Mouse (Mus musculus): Measurements from ENCODE around the gene Gstp3.
A peak's percentile ranks its signal among the peaks of the same experiment; 100 is the strongest.
"Not testable (repeated sequence)": the region's sequence is repeated elsewhere in the genome, so short reads cannot be mapped to it uniquely, and the experiment has no call there.

The Gstp3 gene

DNA sequence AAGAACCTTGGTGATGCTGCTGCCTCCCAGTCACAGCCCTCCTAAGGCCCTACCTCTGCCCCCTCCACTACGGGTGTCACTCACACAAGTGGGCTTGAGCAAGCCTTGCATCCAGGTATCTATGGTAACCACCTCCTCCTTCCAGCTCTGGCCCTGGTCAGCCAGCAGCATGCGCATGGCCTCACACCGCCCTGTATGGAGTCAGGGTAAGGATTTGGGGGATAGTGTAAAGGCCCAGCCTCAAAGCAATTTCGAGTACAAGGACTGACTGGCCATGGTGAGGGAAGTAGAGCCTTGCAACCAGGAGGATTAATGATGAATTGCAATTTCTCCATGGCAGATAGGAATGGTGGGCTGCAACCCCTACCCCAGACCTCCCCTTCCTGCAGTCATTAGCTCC, 17.9 kb downstream of the Gstp3 start:
- not testable (repeated sequence) for DNase-seq (ENCODE audit: low read depth, low spot score)

DNA sequence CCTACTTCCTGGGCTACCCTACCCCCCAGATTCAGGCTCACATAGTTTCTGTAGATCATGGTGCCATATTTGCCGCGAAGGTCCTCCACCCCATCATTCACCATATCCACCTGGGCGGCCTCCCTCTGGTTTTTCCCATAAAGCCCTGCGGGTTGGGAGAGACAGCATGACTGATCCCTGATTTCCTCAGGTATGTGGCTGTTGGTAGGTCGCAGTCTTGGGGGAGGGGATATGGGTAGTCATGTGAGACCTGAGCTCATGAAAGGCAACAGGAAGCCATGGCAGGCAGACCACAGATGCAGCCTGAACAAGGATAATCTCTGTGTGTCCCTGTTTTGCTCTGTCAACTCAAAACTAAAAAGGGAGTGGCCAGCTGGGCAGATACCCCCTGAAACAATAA, 18.4 kb downstream of the Gstp3 start:
- peak; percentile 73 for DNase-seq (ENCODE audit: low read depth, low spot score)

DNA sequence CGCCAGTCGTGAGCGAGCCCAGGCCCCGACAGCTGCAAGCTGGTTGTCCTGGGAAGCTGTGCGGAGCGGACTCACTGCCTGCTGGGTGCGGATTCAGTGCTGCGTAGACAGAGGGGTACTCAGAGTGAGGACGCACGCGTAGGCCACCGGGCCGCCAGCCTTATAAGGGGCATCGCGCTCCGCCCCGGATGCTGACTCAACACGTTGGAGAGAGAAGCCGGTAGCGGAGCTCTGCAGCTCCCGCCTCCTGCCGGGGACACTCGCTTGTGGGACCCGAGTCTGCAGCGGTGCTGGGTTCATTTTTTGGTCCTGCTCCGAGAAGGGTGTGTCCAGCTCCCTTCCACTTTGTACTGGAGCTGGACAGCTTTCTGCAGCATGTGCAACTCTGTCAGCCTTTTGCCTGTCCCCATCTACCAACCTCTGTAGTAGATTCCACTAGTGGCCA, 21.6 kb downstream of the Gstp3 start, which contains the start of gene Gstp1:
Gene Gstp1, minus strand, starts transcription at position 198 of the 445 bp plus-strand sequence.
- DNase-seq (ENCODE audit: low read depth, low spot score): peak; percentile 83

DNA sequence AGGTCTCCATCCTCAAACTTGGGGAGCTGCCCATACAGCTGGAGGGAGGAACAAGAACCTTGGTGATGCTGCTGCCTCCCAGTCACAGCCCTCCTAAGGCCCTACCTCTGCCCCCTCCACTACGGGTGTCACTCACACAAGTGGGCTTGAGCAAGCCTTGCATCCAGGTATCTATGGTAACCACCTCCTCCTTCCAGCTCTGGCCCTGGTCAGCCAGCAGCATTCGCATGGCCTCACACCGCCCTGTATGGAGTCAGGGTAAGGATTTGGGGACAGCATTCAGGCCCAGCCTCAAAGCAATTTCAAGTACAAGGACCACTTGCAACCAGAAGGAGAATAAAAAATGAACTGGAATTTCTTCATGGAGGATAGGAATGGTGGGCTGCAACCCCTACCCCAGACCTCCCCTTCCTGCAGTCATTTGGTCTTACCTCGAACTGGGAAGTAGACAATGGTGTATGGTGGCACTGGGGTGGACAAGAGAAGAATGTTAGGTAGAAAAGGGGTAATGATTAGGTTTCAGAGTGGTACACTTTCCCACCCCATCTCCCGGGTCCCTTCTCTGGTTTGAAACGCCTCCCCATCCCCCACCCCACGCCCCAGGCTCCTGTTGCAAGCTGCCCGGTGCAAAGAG, 22.1 kb downstream of the Gstp3 start:
- DNase-seq (ENCODE audit: low read depth, low spot score): not testable (repeated sequence)

DNA sequence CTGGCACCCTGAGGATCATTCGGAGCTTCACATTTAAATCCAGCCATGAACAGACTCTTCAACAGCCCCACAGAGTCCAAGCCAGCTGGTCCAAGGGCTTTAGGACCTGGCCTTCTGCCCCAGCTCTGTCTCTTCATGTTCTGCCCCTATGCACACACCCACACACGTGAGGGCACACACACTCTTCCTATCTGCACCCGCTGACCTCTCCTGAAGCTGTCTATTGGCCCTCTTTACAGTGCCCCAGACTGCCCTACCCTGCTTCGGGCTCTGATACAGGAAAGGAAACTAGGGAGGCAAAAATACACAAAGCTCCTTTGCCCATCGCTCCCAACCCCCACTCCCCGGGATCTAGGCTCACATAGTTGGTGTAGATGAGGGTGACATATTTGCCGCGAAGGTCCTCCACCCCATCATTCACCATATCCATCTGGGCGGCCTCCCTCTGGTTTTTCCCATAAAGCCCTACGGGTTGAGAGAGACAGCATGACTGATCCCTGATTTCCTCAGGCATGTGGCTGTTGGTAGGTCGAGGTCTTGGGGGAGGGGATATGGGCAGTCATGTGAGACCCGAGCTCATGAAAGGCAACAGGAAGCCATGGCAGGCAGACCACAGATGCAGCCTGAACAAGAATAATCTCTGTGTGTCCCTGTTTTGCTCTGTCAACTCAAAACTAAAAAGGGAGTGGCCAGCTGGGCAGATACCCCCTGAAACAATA, 22.9 kb downstream of the Gstp3 start:
- DNase-seq (ENCODE audit: low read depth, low spot score): no peak

DNA sequence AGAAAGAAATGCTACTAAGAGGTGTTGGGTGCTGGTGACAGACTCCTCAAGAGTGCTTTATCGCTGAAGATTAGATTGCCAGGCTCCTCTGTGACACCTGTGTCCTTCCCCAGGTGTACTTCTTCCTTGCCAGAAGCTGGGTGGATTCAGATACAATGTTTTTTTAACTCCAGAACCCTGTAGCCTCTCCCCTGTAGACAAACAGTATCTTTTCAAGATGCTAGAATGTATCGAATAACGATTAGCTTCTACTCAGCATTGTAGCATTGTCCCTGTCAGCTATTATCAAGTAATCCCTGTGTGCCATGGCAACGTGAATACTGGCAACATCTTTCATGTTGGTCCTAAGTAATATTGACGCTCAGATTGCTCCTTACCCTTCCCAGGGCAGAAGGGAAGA, 25.6 kb downstream of the Gstp3 start:
- DNase-seq (ENCODE audit: low read depth, low spot score): no peak

DNA sequence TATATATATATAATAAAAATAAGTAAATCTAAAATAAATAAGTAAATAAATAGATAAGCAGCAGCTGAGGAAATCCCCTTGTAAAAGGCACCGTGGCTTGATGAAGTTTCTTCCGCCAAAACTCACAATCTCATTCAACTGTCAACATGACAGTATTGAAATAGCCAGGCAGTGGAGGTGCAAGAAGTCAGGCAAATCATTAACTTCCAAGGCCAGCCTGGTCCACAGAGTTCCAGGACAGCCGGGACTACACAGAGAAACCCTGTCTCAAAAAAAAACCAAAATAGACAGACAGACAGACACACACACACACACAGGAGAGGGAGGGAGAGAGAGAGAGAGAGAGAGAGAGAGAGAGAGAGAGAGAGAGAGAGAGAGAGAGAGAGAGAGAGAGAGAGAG, 26.1 kb downstream of the Gstp3 start:
- no peak for DNase-seq (ENCODE audit: low read depth, low spot score)

DNA sequence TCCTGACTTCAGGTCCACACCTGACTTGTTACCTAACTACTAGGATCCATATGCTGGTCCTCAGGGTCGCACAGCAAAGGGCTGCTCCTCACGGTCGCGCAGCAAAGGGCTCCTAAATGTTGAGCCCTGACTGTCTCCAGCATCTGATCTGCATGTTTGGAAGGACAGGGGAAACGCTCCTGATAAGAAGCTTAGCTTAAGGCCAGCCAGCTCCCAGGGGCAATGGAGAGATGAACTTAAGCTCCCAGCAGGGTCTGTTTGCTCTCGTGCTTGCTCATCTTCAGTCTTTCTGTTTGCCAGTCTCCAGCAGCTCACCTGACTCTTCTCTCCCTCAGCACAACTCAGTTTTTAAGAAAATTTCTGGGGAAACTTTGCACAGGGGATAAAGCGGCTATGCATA, 26.7 kb downstream of the Gstp3 start:
- no peak for DNase-seq (ENCODE audit: low read depth, low spot score)

DNA sequence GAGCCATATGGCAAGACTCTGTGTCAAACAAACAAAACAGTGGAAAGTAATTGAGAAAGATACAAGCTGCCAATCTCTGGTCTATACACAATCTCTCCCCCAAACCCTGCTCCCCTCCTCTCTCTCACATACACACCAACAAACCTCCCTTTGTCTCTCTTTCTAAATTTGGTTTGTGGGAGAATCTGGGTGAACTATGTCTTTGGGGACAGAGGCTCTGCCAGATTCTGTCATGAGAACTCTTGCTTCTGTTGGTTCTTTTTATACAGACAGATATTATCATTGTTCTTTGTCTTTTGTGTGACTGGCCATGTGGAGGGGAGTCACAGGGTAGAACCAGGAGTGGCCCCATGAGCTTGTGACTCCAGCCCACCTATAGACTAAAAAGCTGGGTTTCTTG, 31.8 kb downstream of the Gstp3 start:
- no peak for DNase-seq (ENCODE audit: low read depth, low spot score)

DNA sequence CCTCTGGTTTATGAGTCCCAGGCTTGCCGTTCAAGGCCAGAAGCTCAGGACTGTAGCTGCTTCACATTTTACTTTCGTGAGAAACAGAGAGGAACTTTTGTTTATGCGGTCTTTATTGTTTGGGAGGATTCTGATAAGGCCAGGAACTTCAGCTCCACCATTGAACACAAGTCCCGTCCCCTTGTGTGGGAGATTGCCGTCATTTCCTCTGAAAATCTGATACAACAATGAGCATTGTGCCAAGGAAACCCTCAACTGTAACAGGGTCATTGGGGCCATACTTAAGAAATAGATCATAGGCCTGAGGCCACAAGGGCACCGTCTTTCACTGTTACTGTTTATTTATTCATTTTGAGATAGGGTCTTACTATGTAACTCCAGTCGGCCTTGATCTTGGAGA, 36.2 kb downstream of the Gstp3 start:
- DNase-seq (ENCODE audit: low read depth, low spot score): no peak

DNA sequence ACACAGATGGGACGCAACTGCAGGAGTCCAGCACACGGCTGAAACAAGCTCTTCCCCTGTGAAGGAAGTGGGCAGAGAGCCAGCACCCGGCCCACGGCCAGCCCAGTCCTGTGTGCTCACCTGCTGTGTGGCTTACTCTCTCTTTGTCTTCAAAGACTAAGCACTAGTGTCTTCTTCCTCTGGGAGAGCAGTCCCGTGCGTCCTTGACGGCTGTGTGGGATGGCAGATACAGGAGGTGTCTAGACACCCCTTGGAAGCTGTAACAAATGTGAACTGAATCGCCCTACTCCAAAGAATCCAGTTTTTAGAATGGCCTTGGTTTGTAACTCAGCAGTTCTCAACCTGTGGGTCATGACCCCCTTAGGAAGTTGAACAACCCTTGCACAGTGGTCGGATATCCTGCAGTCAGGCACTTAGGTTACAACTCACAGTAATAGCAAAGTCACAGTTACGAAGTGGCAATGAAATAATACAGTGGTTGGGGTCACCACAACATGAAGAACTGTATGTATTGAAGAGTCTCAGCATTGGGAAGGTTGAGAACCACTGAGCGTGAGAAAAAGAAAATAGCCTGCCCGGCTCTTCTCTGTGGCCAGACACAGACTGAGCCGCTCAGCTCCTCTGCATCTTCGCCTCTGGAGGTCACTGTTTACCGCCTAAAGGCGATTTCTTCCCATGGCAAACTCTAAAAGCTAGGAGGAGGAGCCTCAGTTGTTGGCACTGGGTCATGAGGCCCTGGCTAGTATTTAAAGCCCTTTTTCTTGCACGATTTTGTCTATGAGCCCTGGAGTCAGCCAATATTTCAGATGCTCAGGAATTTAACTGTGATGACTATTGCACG, 40.4 kb downstream of the Gstp3 start:
- peak; percentile 91 for DNase-seq (ENCODE audit: low read depth, low spot score)

DNA sequence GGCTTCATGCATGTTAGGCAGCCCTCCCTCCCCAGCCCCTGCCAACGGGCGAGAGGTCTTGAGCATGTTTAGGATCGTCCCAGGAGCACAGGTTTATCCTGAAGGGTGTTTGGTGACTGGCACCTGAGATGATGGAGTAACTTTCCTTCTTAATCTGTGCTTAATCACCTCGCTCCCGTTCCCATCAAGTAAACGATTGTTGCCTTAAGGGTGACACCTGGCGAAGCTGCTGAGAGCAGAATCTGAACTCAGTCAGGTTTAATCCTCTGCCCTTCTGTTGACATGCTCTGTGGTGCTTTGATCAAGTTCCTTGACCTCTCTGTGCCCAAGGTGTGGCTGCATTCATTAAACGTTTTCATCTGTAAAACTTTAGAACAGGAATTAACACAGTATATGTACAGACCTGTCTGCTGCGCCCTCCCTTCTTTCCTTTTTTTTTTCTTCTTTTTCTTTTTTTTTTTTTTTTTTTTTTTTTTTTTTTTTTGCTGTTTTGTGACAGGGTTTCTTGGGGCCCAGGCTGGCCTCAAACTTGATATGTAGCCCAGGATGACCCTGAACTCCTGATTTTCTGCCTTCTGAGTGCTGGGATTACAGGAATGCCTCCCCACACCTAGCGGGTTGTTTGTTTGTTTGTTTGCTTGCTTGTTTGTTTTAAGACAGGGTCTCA, 41.3 kb downstream of the Gstp3 start:
- peak; percentile 27 for DNase-seq (ENCODE audit: low read depth, low spot score)

DNA sequence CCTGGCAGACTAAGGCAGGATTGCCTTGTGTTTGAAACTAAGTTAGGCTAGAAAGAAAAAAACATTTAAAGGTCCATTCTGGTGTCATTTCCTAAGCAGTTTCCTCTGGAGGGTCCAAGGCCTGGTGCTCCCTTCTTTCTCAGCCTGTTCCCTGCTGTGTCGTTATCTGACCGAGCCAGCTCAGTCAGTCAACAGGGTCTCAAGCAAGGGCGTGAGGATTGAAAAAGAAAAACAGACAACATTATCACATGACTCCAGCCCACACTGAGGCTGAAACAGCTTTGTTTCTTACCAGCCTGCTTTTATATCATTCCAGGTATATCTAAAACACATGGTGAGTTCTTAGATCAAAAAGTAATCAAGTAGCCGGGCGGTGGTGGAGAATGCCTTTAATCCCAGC, 43.7 kb downstream of the Gstp3 start:
- peak; percentile 48 for DNase-seq (ENCODE audit: low read depth, low spot score)

DNA sequence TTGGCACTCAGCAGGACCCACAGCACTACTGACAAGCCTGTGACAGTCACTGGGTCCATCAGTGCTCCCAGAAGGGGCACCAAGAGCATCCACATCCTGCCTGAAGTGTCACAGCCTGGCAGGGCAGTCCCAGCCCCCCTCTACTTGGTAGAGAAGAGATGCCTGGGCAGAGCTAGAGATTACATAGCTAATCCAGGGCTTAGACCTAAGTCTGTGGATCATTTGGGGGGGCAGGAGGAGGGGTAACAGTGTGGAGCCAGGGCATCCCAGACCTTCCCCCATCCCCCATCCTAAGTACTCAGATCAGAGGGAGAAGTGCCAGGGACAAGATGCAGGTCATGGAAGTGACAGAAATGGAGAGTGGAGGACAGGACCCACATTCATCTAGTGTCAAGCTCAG, 44.6 kb downstream of the Gstp3 start:
- DNase-seq (ENCODE audit: low read depth, low spot score): no peak

DNA sequence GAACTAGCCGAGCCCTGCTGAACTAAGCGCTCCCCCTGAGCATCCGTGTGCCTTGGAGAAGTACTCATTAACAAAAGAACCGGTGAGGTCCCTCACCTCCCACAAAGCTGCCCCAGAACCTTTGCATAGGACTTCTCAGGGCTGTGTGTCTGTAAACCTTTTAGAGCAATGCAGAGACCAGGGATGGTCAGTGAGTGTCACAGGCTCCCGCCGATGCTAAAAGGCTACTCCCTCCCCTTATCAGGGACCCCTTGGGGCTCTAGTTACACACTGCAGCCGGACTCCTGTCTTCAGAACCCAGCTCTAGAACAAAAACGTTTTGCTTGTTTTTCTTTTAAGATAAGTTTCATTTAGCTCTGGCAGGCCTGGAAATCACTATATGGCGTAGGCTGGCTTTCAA, 46.3 kb downstream of the Gstp3 start:
- DNase-seq (ENCODE audit: low read depth, low spot score): no peak

DNA sequence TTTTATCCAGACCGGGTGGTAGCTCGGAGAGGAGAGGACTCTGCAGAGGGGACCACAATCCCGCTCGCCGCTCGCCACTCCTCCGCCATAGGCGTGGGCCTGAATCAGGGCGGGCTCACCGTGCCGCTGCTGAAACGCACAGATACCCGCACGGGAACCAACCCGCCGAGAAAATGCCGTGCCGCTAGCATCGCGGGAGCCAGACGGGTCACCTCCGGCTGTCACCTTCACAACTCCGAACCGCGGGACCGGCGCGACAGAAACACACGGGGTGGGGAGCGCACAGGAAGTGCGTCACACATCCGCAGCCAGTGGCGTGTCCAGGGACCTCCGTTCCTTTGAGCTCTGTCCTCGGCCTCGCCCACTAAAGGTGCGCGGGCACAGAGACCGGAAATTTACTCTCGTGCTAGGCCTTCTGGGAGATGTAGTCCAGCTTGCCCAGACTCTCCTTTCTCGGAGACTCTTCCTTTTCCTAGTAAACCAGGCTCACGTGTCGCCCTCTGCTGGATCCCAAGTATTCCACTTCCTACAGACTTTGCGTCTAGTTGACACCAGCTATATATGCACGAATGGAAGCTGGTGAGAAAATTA, 46.8 kb downstream of the Gstp3 start, which contains the start of gene Ndufv1:
Gene Ndufv1, minus strand, starts transcription at position 375 of the 591 bp plus-strand sequence.
- peak; percentile 100 for DNase-seq (ENCODE audit: low read depth, low spot score)

DNA sequence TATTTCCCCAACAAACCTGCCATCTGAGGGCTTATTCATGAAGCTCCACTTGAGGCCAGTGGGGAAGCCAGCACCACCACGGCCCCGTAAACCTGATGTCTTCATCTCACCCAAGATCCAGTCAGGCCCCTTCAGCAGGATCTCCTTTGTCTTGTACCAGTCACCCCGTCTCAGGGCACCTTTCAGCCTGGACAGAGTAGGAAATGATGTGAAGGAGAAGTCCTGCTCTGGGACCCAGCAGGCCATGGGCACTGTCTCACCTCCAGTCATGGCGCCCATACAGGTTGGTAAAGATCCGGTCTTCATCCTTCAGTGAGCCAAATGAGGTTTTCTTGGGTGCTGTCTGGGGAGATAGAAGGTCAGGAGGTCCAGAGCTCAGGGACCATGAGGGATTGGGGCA, 48.3 kb downstream of the Gstp3 start:
- DNase-seq (ENCODE audit: low read depth, low spot score): no peak

All from R1 (cell line).